Mouse (Mus musculus): ENCODE results near the gene Clic3.

DNA sequence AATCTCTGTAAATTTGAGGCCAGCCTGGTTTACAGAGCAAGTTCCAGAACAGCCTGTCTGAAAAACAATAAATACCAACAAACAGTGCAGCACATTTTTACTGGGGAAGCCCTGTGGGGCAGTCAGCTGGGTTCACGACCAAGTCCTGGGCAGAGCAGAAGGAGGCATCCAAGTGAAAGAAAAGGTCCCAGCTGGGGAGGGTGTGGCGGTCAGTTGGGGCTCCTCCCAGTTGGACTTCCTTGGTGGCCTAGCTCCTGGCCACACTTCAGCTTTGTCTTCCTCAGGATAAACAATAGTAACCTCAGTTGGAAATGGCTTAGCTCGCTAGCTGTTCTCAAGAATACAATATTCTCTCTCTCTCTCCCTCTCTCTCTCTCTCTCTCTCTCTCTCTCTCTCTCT, 39.2 kb upstream of the Clic3 start:
- no peak for TF ChIP-seq CTCF (IDR thresholded peaks at IDR 0.05; ENCODE audit: borderline replicate concordance, insufficient read depth, low read length)
- TF ChIP-seq POLR2A (IDR thresholded peaks at IDR 0.05; ENCODE audit: low read depth, low read length), result no peak
